Mouse (Mus musculus) adrenal gland, postnatal 25 days (tissue): Measurements from ENCODE around the gene Xndc1. TPM values are rescaled to one million over a fixed set of nuclear protein-coding genes. Genes with fewer than 3 reads are reported as not detected.

ENCODE experiments used
- total RNA-seq: library from RNA; stranded (reverse); gene quantifications from 2 replicates; pipeline ENCODE4 v1.2.3, GENCODE M21; 2021

Xndc1 gene
- total RNA-seq, 1 experiment from 2014 or later, result 19.9 TPM

Other genes starting within 250 kb of the Xndc1 start
- gene Phox2a, start 247.2 kb upstream of the Xndc1 start, total RNA-seq, result 17.1 and 33.0 TPM in 2 replicates
- 101 and 110 TPM in 2 replicates for gene Inppl1, start 227.3 kb upstream of the Xndc1 start, total RNA-seq
- 1.5 TPM in 1 of 2 replicates, not detected in the other for gene Folr2, start 208.3 kb upstream of the Xndc1 start, total RNA-seq
- gene Anapc15, start 201.8 kb upstream of the Xndc1 start, total RNA-seq, result 26.7 and 41.7 TPM in 2 replicates
- gene Folr1, start 194.7 kb upstream of the Xndc1 start, total RNA-seq, result 6.8 and 7.9 TPM in 2 replicates
- gene Lamtor1, start 159.6 kb upstream of the Xndc1 start, total RNA-seq, result 99.9 and 103 TPM in 2 replicates
- not detected in 2 replicates for gene Tomt, start 159.2 kb upstream of the Xndc1 start, total RNA-seq
- gene Lrrc51, start 131.6 kb upstream of the Xndc1 start, total RNA-seq, result 13.3 and 17.2 TPM in 2 replicates
- 168 and 210 TPM in 2 replicates for gene Numa1, start 131.4 kb upstream of the Xndc1 start, total RNA-seq
- 7.4 and 8.9 TPM in 2 replicates for gene Il18bp, start 46.8 kb upstream of the Xndc1 start, total RNA-seq
- gene Rnf121, start within 50 bp of the Xndc1 start, total RNA-seq, result 28.5 and 34.7 TPM in 2 replicates
- 0.33 and 1.9 TPM in 2 replicates for gene Xntrpc, start 202 bp downstream of the Xndc1 start, total RNA-seq
- gene Trpc2, start 17.6 kb downstream of the Xndc1 start, total RNA-seq, result 0.67 TPM in 1 of 2 replicates, not detected in the other
- not detected in 2 replicates for gene Art1, start 36.2 kb downstream of the Xndc1 start, total RNA-seq
- gene Art5, start 44.0 kb downstream of the Xndc1 start, total RNA-seq, result not detected in 2 replicates
- gene Chrna10, start 51.3 kb downstream of the Xndc1 start, total RNA-seq, result not detected in 2 replicates
- 60.8 and 61.0 TPM in 2 replicates for gene Nup98, start 144.7 kb downstream of the Xndc1 start, total RNA-seq
- 82.3 and 110 TPM in 2 replicates for gene Pgap2, start 144.7 kb downstream of the Xndc1 start, total RNA-seq
- 58.9 and 59.7 TPM in 2 replicates for gene Rhog, start 190.5 kb downstream of the Xndc1 start, total RNA-seq
- 52.4 and 65.8 TPM in 2 replicates for gene Stim1, start 202.3 kb downstream of the Xndc1 start, total RNA-seq